16 mouse cellular contexts compared by ENCODE assay signal in genomic region chr3:83836685-83837084, GRCm38 (mm10).
"Had no signal": no experiment of that assay in that cellular context is flagged by ENCODE, and none has a peak within 500 bp of the region (broad histone marks: within the 10 kb centered on the region; RNA-seq: fewer than 3 reads in every experiment).

No protein-coding gene starts in this region.

- H3K27me3 ChIP-seq: lung, embryonic 15.5 days had no signal

- H3K9ac ChIP-seq: liver, embryonic 14.5 days; lung, embryonic 15.5 days; midbrain, embryonic 12.5 days; midbrain, embryonic 15.5 days; neural tube, embryonic 13.5 days had no signal

- H3K4me2 ChIP-seq: lung, embryonic 15.5 days; midbrain, embryonic 12.5 days; midbrain, embryonic 15.5 days; neural tube, embryonic 13.5 days had no signal

- DNase-seq: kidney, adult 18-20 months; kidney, postnatal 25 days; layer of hippocampus, postnatal 36 days; lung, adult 18-20 months; lung, postnatal 10 days; right cerebral cortex, postnatal 4 days; thymus, postnatal 36 days had no signal

- H3K4me1 ChIP-seq: lung, embryonic 15.5 days had no signal

- H3K4me3 ChIP-seq: left cerebral cortex, adult 2 months; lung, embryonic 15.5 days; midbrain, embryonic 12.5 days; midbrain, embryonic 15.5 days; neural tube, embryonic 13.5 days had no signal

- H3K27ac ChIP-seq: kidney, postnatal 0 days; left cerebral cortex, adult 2 months; liver, embryonic 14.5 days; lung, embryonic 15.5 days; midbrain, embryonic 12.5 days; midbrain, embryonic 15.5 days; neural tube, embryonic 13.5 days had no signal

- ATAC-seq: inflammation-experienced regulatory T-cells, adult 6 months; intestine, embryonic 16.5 days; midbrain, embryonic 15.5 days had no signal

- H3K36me3 ChIP-seq: lung, embryonic 15.5 days; midbrain, embryonic 12.5 days; midbrain, embryonic 15.5 days; neural tube, embryonic 13.5 days had no signal

- H3K9me3 ChIP-seq: lung, embryonic 15.5 days; midbrain, embryonic 12.5 days; midbrain, embryonic 15.5 days; neural tube, embryonic 13.5 days had no signal
